Mouse (Mus musculus) limb, embryonic 14.5 days (tissue): ENCODE results near the gene Tbc1d8b. TPM values are rescaled to one million over a fixed set of nuclear protein-coding genes. Genes with fewer than 3 reads are reported as not detected.

Experiments
- ATAC-seq: fragments of 200-750 bp; cut with Nextera tagmentation; 2 replicates; pipeline ENCODE4 v1.8.0; 2017; ENCODE audit warnings: low read depth, moderate number of reproducible peaks, moderate TSS enrichment; ENCODE audit not compliant: low FRiP score
- DNase-seq: peaks from one replicate; pipeline ENCODE4 v3.0.0-alpha.2; 2015; ENCODE audit warnings: low spot score
- H3K27ac ChIP-seq: fragments of 300-500 bp; sonication (generic); replicated peaks from 2 replicates; pipeline ENCODE4 v1.5.1; 2014; ENCODE audit warnings: low read depth, mild to moderate bottlenecking, low read length, moderate library complexity, mixed read lengths
- H3K27me3 ChIP-seq: fragments of 300-500 bp; sonication (generic); 2 replicates; pipeline ENCODE4 v1.6.1; 2014; ENCODE audit warnings: low read length, mixed read lengths; ENCODE audit not compliant: control insufficient read depth, insufficient read depth
- H3K36me3 ChIP-seq: fragments of 300-500 bp; sonication (generic); 2 replicates; pipeline ENCODE4 v1.6.1; 2014; ENCODE audit warnings: mild to moderate bottlenecking, low read length, moderate library complexity, mixed read lengths; ENCODE audit not compliant: control insufficient read depth, insufficient read depth
- H3K4me1 ChIP-seq: fragments of 300-500 bp; sonication (generic); 2 replicates; pipeline ENCODE4 v1.6.1; 2014; ENCODE audit warnings: antibody characterized with exemption, low read length, mixed read lengths; ENCODE audit not compliant: control insufficient read depth, insufficient read depth
- H3K4me2 ChIP-seq: fragments of 300-500 bp; sonication (generic); replicated peaks from 2 replicates; pipeline ENCODE4 v1.6.1; 2014; ENCODE audit warnings: low read depth, mild to moderate bottlenecking, low read length, moderate library complexity; ENCODE audit not compliant: severe bottlenecking
- H3K4me3 ChIP-seq: fragments of 300-500 bp; sonication (generic); replicated peaks from 2 replicates; pipeline ENCODE4 v1.5.1; 2014; ENCODE audit warnings: low read length
- H3K9ac ChIP-seq: fragments of 300-500 bp; sonication (generic); 2 replicates; pipeline ENCODE4 v1.6.1; 2014; ENCODE audit warnings: mild to moderate bottlenecking, low read depth, low read length, moderate library complexity; ENCODE audit not compliant: severe bottlenecking
- H3K9me3 ChIP-seq: fragments of 300-500 bp; sonication (generic); 2 replicates; pipeline ENCODE4 v1.6.1; 2016; ENCODE audit warnings: low read length; ENCODE audit not compliant: control insufficient read depth
- POLR2A ChIP-seq: fragments of 200-500 bp; IDR thresholded peaks from 2 replicates; pipeline ENCODE4 v1.8.0; 2012; ENCODE audit warnings: inconsistent platforms, mild to moderate bottlenecking, moderate library complexity, borderline replicate concordance; ENCODE audit not compliant: insufficient read depth, insufficient read length; ENCODE audit errors: extremely low read depth
- WGBS: fragments of 180-500 bp; shearing (Covaris S2); extraction: QIAGEN DNeasy Blood & Tissue Kit; methylation state at CpG from one replicate; pipeline ENCODE4 v1.1.7; 2014; 5-methylcytosine and 5-hydroxymethylcytosine counted together
- polyA plus RNA-seq, 2 experiments: library from polyadenylated mRNA; depleted of rRNA in 1 of 2; stranded (reverse) in 1 of 2; unstranded in 1 of 2; fragments of >200 nt; fragmentation: Nextera tagmentation in 1 of 2; extraction: Ambion mirVana in 1 of 2; gene quantifications; 2 replicates each; pipeline versions ENCODE4 v1.2.1 to v1.2.3; 2012 to 2014

The Tbc1d8b gene
- polyA plus RNA-seq (2012; rRNA removed) (8.3 and 10.0 TPM in 2 replicates), polyA plus RNA-seq (2014; fragmentation: Nextera tagmentation; extraction: Ambion mirVana) (2.5 and 2.6 TPM in 2 replicates)

GRCm38 (mm10) chrX:139684775-139685695, at the start of gene Tbc1d8b:
Tbc1d8b (plus strand) TSS chrX:139684996.
- Histone ChIP-seq H3K4me3 (peak within 1 kb of the TSS; percentile 53), H3K27ac (peak within 1 kb of the TSS; percentile 33; the same call in 1 of the 2 replicates), H3K4me2 (peak within 1 kb of the TSS; percentile 52), H3K27me3 (no peaks in the 10 kb centered on the region; the same call in 1 of the 2 replicates), H3K9ac (peak within 1 kb of the TSS; percentile 63), H3K9me3 (no peaks in the 10 kb centered on the region), H3K4me1 (no peaks in the 10 kb centered on the region), H3K36me3 (no peaks in the 10 kb centered on the region)
- ATAC-seq (peak; percentile 97), DNase-seq (peak; percentile 95)
- peak; percentile 77; the same call in 1 of the 2 replicates for TF ChIP-seq POLR2A
- 16% methylated on average over 42 of the region's 43 CpGs for WGBS

GRCm38 (mm10) chrX:139639744-139640143, 45.1 kb upstream of the Tbc1d8b start:
- Histone ChIP-seq H3K9ac (no peak overlapping the region), H3K4me3 (no peak overlapping the region), H3K36me3 (no peaks in the 10 kb centered on the region), H3K4me1 (no peaks in the 10 kb centered on the region), H3K27me3 (no peaks in the 10 kb centered on the region), H3K9me3 (no peaks in the 10 kb centered on the region), H3K27ac (no peak overlapping the region), H3K4me2 (no peak overlapping the region)
- WGBS = 62% methylated on average over 2 of the region's 2 CpGs
- ATAC-seq (no peak), DNase-seq (no peak)
- TF ChIP-seq POLR2A = no peak

GRCm38 (mm10) chrX:139640418-139640817, 44.4 kb upstream of the Tbc1d8b start:
- no peaks in the 10 kb centered on the region for H3K9me3 ChIP-seq
- ATAC-seq (no peak), DNase-seq (no peak)
- no peak overlapping the region for H3K27ac ChIP-seq
- H3K9ac ChIP-seq = no peak overlapping the region
- TF ChIP-seq POLR2A = no peak
- no peaks in the 10 kb centered on the region for H3K36me3 ChIP-seq
- no peaks in the 10 kb centered on the region for H3K4me1 ChIP-seq
- H3K4me3 ChIP-seq = no peak overlapping the region
- no peaks in the 10 kb centered on the region for H3K27me3 ChIP-seq
- H3K4me2 ChIP-seq = no peak overlapping the region

- Histone ChIP-seq H3K27me3 (no peaks in the 10 kb centered on the region), H3K27ac (no peak overlapping the region), H3K4me3 (no peak overlapping the region), H3K4me2 (no peak overlapping the region), H3K4me1 (no peaks in the 10 kb centered on the region), H3K9me3 (no peaks in the 10 kb centered on the region), H3K36me3 (no peaks in the 10 kb centered on the region), H3K9ac (no peak overlapping the region)
- 70% methylated on average over 5 of the region's 5 CpGs for WGBS
- ATAC-seq (no peak), DNase-seq (no peak)
- no peak for TF ChIP-seq POLR2A
Observed at GRCm38 (mm10) chrX:139652226-139652625, 32.6 kb upstream of the Tbc1d8b start.

GRCm38 (mm10) chrX:139653292-139653691, 31.5 kb upstream of the Tbc1d8b start:
- ATAC-seq (no peak), DNase-seq (no peak)
- 100% methylated on average over 3 of the region's 3 CpGs for WGBS
- no peak overlapping the region for H3K4me2 ChIP-seq
- H3K27ac ChIP-seq = no peak overlapping the region
- no peaks in the 10 kb centered on the region for H3K27me3 ChIP-seq
- H3K9me3 ChIP-seq = no peaks in the 10 kb centered on the region
- H3K9ac ChIP-seq = no peak overlapping the region
- H3K4me1 ChIP-seq = no peaks in the 10 kb centered on the region
- H3K4me3 ChIP-seq = no peak overlapping the region
- TF ChIP-seq POLR2A = no peak
- no peaks in the 10 kb centered on the region for H3K36me3 ChIP-seq
